Mouse (Mus musculus) liver, postnatal 0 days (tissue): ENCODE results near the gene Ankrd24.

Experiments
- CTCF ChIP-seq: sonication (generic); IDR thresholded peaks from 2 replicates; pipeline ENCODE4 v1.5.1; 2016; ENCODE audit warnings: antibody characterized with exemption, low read depth
- EP300 ChIP-seq: IDR thresholded peaks from 2 replicates; pipeline ENCODE4 v1.6.1; 2016; ENCODE audit warnings: antibody characterized with exemption, low read depth, mild to moderate bottlenecking

GRCm38 (mm10) chr10:81646015-81646555 lies 17.7 kb downstream of the Ankrd24 start:
- TF ChIP-seq CTCF: no peak
- no peak for TF ChIP-seq EP300
